Mouse (Mus musculus) v-Abl transformed pro-B cells (cell line): ENCODE measurements around the gene Tepp.

Experiments
- in situ Hi-C, 2 experiments: fragments of 400-800 bp; cut with MboI; formaldehyde crosslinking; loops; one replicate each; pipeline ENCODE4 v1.15.1; 2025; ENCODE audit not compliant: unreplicated experiment in 2 of 2

Gene Tepp

GRCm38 (mm10) chr8:95354606-95355005 is 44.2 kb downstream of the Tepp start:
- in situ Hi-C loops, result loop anchor here in 1 of 2 experiments (10.0 kb wide), 1 partner anchor 340 kb away; no protein-coding TSS in a partner anchor

GRCm38 (mm10) chr8:95358550-95359411 is 48.4 kb downstream of the Tepp start:
- in situ Hi-C loops, result loop anchor here in 1 of 2 experiments (10.0 kb wide), 1 partner anchor 336 kb away; no protein-coding TSS in a partner anchor

GRCm38 (mm10) chr8:95360181-95361015 is 50.0 kb downstream of the Tepp start:
- in situ Hi-C loops, result no loop called here

- in situ Hi-C loops, result no loop called here
These were observed 50.6 kb downstream of the Tepp start for GRCm38 (mm10) chr8:95361016-95361341.

DNA sequence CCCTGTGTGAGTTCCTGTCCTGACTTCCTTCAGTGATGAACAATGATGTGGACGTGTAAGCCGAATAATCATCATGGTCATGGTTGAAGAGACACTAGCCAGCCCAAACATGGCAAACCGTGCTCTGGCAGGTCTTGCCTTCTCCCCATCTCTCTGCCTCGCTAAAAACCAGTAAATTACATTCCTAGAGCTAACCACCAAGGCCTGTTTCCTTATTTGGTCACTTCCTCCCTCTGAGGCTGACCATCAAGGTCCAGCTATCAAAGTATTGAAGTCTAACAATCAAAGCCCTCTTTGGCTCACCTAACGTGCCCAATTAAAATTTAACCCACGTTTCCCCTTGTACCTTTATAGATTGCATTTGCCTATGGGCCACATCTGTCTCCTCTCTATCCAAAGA is 51.9 kb downstream of the Tepp start:
- in situ Hi-C loops, result no loop called here

DNA sequence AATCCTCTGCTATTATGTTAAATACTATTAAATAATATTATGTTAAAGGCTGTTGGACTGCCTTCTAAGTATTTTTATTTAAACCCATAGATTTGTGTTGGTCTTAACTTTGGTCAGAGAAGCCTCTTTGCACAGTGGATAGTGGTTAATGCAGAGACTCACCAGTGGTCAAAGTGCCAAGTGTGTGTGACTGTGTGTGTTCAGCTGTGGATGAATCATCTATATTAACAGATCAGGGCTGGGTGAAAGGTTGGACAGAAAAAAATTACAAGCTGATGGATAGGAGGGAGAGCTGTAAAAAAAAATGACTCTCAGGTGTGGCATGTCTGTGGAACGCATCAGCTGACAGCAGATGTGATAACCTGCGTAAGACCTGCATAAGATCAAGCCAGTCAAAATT is 53.5 kb downstream of the Tepp start:
- in situ Hi-C loops, result no loop called here

DNA sequence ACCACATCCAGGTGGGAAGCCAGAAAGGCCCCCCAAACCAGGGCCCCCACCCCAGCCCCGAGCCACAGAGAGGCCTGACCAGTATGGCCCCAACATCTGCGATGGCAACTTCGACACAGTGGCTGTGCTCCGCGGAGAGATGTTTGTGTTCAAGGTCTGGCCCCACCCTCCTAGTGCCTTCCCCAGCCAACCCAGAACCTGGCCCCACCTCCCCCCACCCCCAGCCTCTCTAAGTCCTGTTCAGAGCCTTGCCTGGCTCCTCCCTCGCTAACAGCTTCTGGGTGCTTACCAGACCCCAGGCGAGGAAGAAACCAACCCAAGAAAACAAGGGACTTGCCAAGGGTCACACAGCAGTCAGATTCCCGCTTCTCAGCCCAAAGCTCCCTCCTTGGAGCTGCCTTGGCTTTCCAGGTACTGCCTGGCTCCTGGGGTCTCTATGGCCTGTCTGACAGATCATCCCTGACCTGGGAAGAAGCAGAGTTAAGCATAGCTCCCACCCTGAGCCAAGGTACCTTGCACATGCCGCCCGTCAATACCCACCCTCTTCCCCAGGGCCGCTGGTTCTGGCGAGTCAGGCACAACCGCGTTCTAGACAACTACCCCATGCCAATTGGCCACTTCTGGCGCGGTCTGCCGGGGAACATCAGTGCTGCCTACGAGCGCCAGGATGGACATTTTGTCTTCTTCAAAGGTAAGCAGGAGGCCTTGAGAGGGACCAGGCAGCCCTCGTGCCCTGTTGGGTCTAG is 59.4 kb downstream of the Tepp start:
- in situ Hi-C loops, result no loop called here

- in situ Hi-C loops, result no loop called here
These were observed 63.1 kb downstream of the Tepp start for GRCm38 (mm10) chr8:95373389-95374002.

DNA sequence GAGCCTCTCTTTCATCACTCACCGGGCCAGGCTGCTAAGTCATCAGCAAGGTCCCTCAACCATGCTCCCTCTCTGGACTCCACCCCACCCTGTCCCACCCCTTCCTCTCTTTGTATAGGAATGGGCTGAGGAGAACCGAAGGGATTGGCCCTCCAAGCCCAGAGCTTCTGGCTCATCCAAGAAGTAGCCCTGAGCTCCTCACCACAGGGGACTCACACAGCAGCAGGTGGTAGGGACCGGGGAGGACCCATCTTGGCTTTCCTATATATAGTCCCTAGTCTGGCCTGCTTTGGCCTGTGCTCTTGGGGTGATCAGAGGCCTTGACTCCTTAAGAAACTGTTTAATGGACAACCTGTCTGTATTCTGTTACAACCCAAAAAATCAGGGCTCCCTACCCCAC is 64.1 kb downstream of the Tepp start:
- in situ Hi-C loops, result no loop called here

DNA sequence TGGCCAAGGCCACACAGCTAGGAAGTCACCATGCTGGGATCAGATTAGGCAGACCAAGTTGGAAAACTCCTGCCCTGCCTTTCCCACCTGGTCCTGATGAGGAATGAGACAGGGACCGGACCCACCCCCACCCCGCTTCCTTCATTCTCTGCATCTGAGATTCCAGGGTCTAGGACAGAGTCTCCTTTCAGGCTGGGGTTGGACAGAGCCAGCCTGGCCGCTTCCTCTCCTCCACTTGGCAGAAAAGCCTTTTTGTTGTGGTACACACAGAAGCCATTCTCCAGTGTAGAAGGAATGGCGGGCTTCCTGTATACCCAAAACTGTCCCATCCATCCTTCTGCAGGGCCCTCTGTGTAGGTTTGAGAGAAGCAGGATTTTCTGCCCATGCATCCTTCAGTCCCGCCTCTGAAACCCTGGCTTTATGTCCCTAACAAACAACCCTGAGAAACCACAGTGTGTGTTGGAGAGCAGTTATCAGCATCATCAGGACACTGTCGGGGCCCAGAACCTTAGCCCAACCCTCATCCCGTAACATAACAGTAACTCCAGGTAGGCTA is 65.1 kb downstream of the Tepp start:
- in situ Hi-C loops, result no loop called here
